Mouse (Mus musculus) neural tube, embryonic 14.5 days (tissue): Measurements from ENCODE around the gene Ap1g1. TPM values are rescaled to one million over a fixed set of nuclear protein-coding genes. Genes with fewer than 3 reads are reported as not detected.

Experiments used
- ATAC-seq: fragments of 200-750 bp; cut with Nextera tagmentation; 2 replicates; pipeline ENCODE4 v1.8.0; 2017; ENCODE audit warnings: low read depth, mild to moderate bottlenecking, moderate TSS enrichment, moderate library complexity
- H3K27ac ChIP-seq: fragments of 300-500 bp; sonication (generic); 2 replicates; pipeline ENCODE4 v1.5.1; 2014; ENCODE audit warnings: low read depth, mild to moderate bottlenecking, control low read depth, low read length, moderate library complexity, mixed read lengths
- H3K27me3 ChIP-seq: fragments of 300-500 bp; sonication (generic); 2 replicates; pipeline ENCODE4 v1.6.1; 2014; ENCODE audit warnings: low read length; ENCODE audit not compliant: control insufficient read depth, insufficient read depth
- H3K36me3 ChIP-seq: fragments of 300-500 bp; sonication (generic); 2 replicates; pipeline ENCODE4 v1.6.1; 2014; ENCODE audit warnings: low read length, mixed read lengths; ENCODE audit not compliant: control insufficient read depth, insufficient read depth
- H3K4me1 ChIP-seq: fragments of 300-500 bp; sonication (generic); 2 replicates; pipeline ENCODE4 v1.6.1; 2014; ENCODE audit warnings: low read length; ENCODE audit not compliant: control insufficient read depth, insufficient read depth
- H3K4me2 ChIP-seq: fragments of 300-500 bp; sonication (generic); 2 replicates; pipeline ENCODE4 v1.6.1; 2014; ENCODE audit warnings: mild to moderate bottlenecking, low read depth, low read length, control low read depth
- H3K4me3 ChIP-seq: fragments of 300-500 bp; sonication (generic); 2 replicates; pipeline ENCODE4 v1.5.1; 2014; ENCODE audit warnings: low read depth, low read length, control low read depth, mixed read lengths
- H3K9ac ChIP-seq: fragments of 300-500 bp; sonication (generic); replicated peaks from 2 replicates; pipeline ENCODE4 v1.6.1; 2014; ENCODE audit warnings: low read depth, mild to moderate bottlenecking, control low read depth, low read length, mixed read lengths
- H3K9me3 ChIP-seq: fragments of 300-500 bp; sonication (generic); 2 replicates; pipeline ENCODE4 v1.6.1; 2016; ENCODE audit warnings: low read length; ENCODE audit not compliant: control insufficient read depth
- WGBS: fragments of 180-500 bp; shearing (Covaris S2); extraction: QIAGEN DNeasy Blood & Tissue Kit; methylation state at CpG from one replicate; pipeline ENCODE4 v1.1.7; 2014; 5-methylcytosine and 5-hydroxymethylcytosine counted together
- polyA plus RNA-seq: library from polyadenylated mRNA; unstranded; fragments of >200 nt; fragmentation: Nextera tagmentation; extraction: Ambion mirVana; gene quantifications from 2 replicates; pipeline ENCODE4 v1.2.1, GENCODE M21; 2014

Ap1g1 gene
- polyA plus RNA-seq, 1 experiment from 2014 or later: 39.2 TPM

DNA sequence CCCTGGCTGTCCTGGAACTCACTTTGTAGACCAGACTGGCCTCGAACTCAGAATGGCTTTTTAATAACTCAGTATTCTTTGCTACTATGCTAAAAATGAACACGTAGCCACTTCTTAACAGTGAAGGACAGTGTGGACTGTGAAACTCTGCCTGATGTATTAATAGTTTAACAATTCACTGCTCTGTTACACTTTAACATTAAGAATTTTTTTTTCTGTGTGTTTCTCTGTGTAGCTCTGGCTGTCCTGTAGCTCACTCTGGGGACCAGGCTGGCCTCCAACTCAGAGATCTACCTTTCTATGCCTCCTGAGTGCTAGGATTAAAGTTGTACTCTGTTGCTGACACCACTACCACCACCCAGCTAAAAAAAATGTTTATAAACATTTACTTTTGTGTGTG is 45.2 kb downstream of the Ap1g1 start:
- H3K4me2 ChIP-seq: no peak overlapping the region
- WGBS: 93% methylated on average over 2 of the region's 2 CpGs
- ATAC-seq: no peak
- H3K4me3 ChIP-seq: no peak overlapping the region
- no peak overlapping the region for H3K27ac ChIP-seq
- no peaks in the 10 kb centered on the region for H3K9me3 ChIP-seq
- no peaks in the 10 kb centered on the region for H3K4me1 ChIP-seq
- H3K36me3 ChIP-seq: no peaks in the 10 kb centered on the region
- H3K9ac ChIP-seq: no peak overlapping the region
- no peaks in the 10 kb centered on the region for H3K27me3 ChIP-seq

GRCm38 (mm10) chr8:109839822-109840221 is 61.5 kb downstream of the Ap1g1 start:
- no peaks in the 10 kb centered on the region for H3K4me1 ChIP-seq
- no peaks in the 10 kb centered on the region for H3K9me3 ChIP-seq
- no peak for ATAC-seq
- WGBS: 100% methylated on average over 2 of the region's 2 CpGs
- H3K27ac ChIP-seq: no peak overlapping the region
- peaks cover 26% of the 10 kb centered on the region for H3K36me3 ChIP-seq
- no peak overlapping the region for H3K4me3 ChIP-seq
- H3K4me2 ChIP-seq: no peak overlapping the region
- H3K27me3 ChIP-seq: no peaks in the 10 kb centered on the region
- H3K9ac ChIP-seq: no peak overlapping the region

DNA sequence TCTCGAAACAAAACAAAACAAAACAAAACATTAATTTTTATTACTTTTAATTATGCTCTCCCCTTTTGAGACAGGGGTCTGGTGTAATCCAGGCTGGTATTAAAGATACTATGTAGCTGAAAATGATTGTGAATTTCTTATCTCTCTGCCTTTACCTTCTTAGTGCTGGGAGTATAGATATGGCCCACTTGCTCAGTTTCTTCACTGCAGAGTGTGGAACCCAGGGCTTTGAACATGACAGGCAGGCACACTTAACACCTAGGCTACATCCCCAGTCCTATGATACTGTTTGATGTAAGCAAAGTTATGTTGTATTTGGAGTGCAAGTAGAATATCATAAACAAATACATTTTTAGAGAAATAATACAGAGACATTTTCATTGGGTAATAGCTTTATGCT is 64.1 kb downstream of the Ap1g1 start:
- H3K9ac ChIP-seq: no peak overlapping the region
- no peak overlapping the region for H3K4me3 ChIP-seq
- H3K4me2 ChIP-seq: no peak overlapping the region
- H3K27ac ChIP-seq: no peak overlapping the region
- no peaks in the 10 kb centered on the region for H3K27me3 ChIP-seq
- ATAC-seq: no peak
- 100% methylated on average over 1 of the region's 1 CpGs for WGBS
- no peaks in the 10 kb centered on the region for H3K9me3 ChIP-seq
- no peaks in the 10 kb centered on the region for H3K4me1 ChIP-seq
- peaks cover 31% of the 10 kb centered on the region for H3K36me3 ChIP-seq

DNA sequence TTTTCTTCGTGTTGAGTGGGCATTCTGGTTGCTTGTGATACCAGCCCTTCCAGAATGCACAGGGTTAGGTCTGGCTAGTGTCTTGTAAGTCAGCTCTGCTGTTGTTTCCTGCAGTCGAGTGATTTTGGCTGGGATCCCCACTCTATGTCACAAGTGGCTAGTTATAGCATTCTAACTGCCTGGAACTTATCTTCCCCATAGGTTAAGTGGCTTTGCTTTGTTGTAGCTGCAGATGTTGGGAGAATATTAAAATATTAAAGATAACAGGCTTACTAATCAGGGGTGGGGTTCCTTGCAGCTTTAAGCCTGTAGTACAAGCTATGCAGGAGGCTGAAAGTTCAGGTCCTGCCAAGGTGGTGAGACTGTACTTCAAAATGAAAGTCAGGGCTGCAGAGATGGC is 69.5 kb downstream of the Ap1g1 start:
- H3K27me3 ChIP-seq: no peaks in the 10 kb centered on the region
- no peak overlapping the region for H3K27ac ChIP-seq
- 90% methylated on average over 2 of the region's 2 CpGs for WGBS
- H3K9ac ChIP-seq: no peak overlapping the region
- H3K4me2 ChIP-seq: no peak overlapping the region
- H3K4me3 ChIP-seq: no peak overlapping the region
- H3K4me1 ChIP-seq: no peaks in the 10 kb centered on the region
- H3K9me3 ChIP-seq: no peaks in the 10 kb centered on the region
- H3K36me3 ChIP-seq: peaks cover 46% of the 10 kb centered on the region
- ATAC-seq: no peak

GRCm38 (mm10) chr8:109848981-109849380 is 70.6 kb downstream of the Ap1g1 start:
- no peak overlapping the region for H3K27ac ChIP-seq
- no peak overlapping the region for H3K4me2 ChIP-seq
- peaks cover 42% of the 10 kb centered on the region for H3K36me3 ChIP-seq
- no peak overlapping the region for H3K4me3 ChIP-seq
- ATAC-seq: no peak
- no peaks in the 10 kb centered on the region for H3K4me1 ChIP-seq
- no peak overlapping the region for H3K9ac ChIP-seq
- no peaks in the 10 kb centered on the region for H3K27me3 ChIP-seq
- H3K9me3 ChIP-seq: no peaks in the 10 kb centered on the region
- 87% methylated on average over 3 of the region's 3 CpGs for WGBS

DNA sequence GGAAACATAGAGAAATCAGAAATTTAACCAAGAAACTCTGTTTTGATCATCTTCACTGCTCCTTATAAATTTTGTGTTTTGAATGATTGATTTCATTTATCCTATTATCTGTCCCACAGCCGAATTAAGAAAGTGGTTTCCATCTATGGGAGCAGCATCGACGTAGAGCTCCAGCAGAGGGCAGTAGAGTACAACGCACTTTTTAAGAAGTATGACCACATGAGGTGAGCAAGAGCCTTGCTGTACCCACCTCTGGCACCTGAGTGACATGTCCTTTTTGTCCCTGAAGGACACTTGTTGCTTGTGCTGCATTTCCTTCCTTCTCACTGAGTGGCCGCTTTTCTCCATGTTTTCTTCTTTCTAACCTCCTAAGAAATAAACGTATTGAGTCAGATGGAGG is 75.1 kb downstream of the Ap1g1 start:
- H3K9me3 ChIP-seq: no peaks in the 10 kb centered on the region
- no peak overlapping the region for H3K4me3 ChIP-seq
- ATAC-seq: no peak
- no peak overlapping the region for H3K4me2 ChIP-seq
- H3K27me3 ChIP-seq: no peaks in the 10 kb centered on the region
- H3K9ac ChIP-seq: no peak overlapping the region
- peaks cover 45% of the 10 kb centered on the region for H3K36me3 ChIP-seq
- H3K4me1 ChIP-seq: no peaks in the 10 kb centered on the region
- WGBS: 52% methylated on average over 6 of the region's 6 CpGs
- no peak overlapping the region for H3K27ac ChIP-seq

DNA sequence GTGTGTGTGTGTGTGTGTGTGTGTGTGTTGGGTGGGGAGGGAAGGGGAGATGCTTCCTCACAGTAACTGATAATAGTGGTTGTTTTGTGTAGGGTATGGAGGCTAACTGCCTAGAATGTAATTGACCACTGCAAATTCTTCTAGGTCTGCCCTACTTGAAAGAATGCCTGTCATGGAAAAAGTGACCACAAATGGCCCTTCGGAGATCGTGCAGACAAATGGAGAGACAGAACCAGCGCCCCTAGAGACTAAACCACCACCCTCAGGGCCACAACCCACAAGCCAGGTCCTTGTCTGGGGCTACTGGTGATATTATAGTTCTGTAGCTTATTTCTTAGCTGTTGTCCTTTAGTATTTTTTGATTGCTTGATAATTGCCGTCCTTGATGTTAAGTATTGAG is 76.2 kb downstream of the Ap1g1 start:
- H3K27ac ChIP-seq: no peak overlapping the region
- whole genome bisulfite sequencing: 92% methylated on average over 4 of the region's 4 CpGs
- H3K27me3 ChIP-seq: no peaks in the 10 kb centered on the region
- peaks cover 45% of the 10 kb centered on the region for H3K36me3 ChIP-seq
- H3K4me1 ChIP-seq: no peaks in the 10 kb centered on the region
- H3K9ac ChIP-seq: no peak overlapping the region
- H3K9me3 ChIP-seq: no peaks in the 10 kb centered on the region
- ATAC-seq: no peak
- no peak overlapping the region for H3K4me3 ChIP-seq
- no peak overlapping the region for H3K4me2 ChIP-seq

- Histone ChIP-seq H3K4me2 (no peak overlapping the region), H3K27me3 (no peaks in the 10 kb centered on the region), H3K9ac (no peak overlapping the region), H3K4me1 (no peaks in the 10 kb centered on the region), H3K9me3 (no peaks in the 10 kb centered on the region), H3K36me3 (peaks cover 45% of the 10 kb centered on the region), H3K27ac (no peak overlapping the region), H3K4me3 (no peak overlapping the region)
- ATAC-seq: no peak
- 96% methylated on average over 6 of the region's 6 CpGs for WGBS
Measured at GRCm38 (mm10) chr8:109855451-109855850, 77.1 kb downstream of the Ap1g1 start.

DNA sequence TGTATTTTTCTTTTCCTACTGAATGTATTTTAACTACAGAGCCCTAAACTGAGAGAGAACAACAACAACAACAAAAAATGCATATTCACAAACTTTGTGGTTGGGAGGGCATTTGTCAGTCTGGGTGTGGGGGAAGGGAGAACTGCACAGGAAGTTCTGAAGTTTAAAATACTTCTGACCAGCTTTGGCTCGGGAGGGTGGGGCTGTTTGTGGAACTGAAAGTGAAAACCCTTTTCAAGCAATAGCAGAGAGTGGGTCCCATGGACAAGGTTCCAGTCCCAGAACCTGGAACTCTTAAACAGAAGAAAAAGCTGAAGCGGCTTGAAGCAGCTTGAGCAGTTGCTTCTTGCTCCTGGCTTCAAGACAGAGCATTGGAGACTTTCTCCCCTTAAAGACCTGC is 85.0 kb downstream of the Ap1g1 start:
- H3K4me2 ChIP-seq: no peak overlapping the region
- H3K9me3 ChIP-seq: no peaks in the 10 kb centered on the region
- peaks cover 28% of the 10 kb centered on the region for H3K36me3 ChIP-seq
- H3K4me1 ChIP-seq: no peaks in the 10 kb centered on the region
- ATAC-seq: no peak
- H3K4me3 ChIP-seq: no peak overlapping the region
- WGBS: 76% methylated on average over 2 of the region's 2 CpGs
- no peak overlapping the region for H3K9ac ChIP-seq
- H3K27me3 ChIP-seq: no peaks in the 10 kb centered on the region
- H3K27ac ChIP-seq: no peak overlapping the region

DNA sequence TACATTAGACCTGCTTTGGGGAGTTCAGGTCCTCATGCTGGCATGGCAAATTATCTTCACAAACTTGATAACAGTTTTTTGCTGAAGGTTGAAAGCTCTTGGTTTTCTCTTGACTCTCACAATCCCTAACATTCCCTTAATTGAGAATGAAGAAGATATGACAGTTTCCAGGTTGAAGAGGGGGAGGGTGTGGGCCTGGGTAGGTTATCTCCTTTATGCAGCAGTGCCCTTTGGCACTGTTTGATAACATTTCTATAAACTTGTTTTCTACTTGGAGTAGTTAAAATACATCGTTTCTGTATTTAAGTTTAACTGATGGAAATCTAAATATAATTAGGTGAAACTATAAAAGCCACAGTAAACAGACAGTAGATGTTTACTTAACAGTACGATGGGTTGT is 86.4 kb downstream of the Ap1g1 start:
- H3K36me3 ChIP-seq: peaks cover 25% of the 10 kb centered on the region
- H3K27ac ChIP-seq: no peak overlapping the region
- H3K27me3 ChIP-seq: no peaks in the 10 kb centered on the region
- H3K4me2 ChIP-seq: no peak overlapping the region
- 88% methylated on average over 2 of the region's 2 CpGs for WGBS
- 0 out of 2 replicates have a peak, but pooled peaks cover 3% of the 10 kb centered on the region for H3K4me1 ChIP-seq
- no peaks in the 10 kb centered on the region for H3K9me3 ChIP-seq
- no peak overlapping the region for H3K9ac ChIP-seq
- ATAC-seq: no peak
- H3K4me3 ChIP-seq: no peak overlapping the region
